Mouse (Mus musculus) forebrain, embryonic 16.5 days (tissue): ENCODE data around the gene Gaa. TPM values are rescaled to one million over a fixed set of nuclear protein-coding genes. Genes with fewer than 3 reads are reported as not detected.
"Not testable (repeated sequence)": the region's sequence is repeated elsewhere in the genome, so short reads cannot be mapped to it uniquely, and the experiment has no call there.

Source experiments
- ATAC-seq: fragments of 200-750 bp; cut with Nextera tagmentation; 2 replicates; pipeline ENCODE4 v1.8.0; 2017; ENCODE audit warnings: mild to moderate bottlenecking, moderate library complexity
- H3K27ac ChIP-seq: fragments of 300-500 bp; sonication (generic); 2 replicates; pipeline ENCODE4 v1.5.1; 2014; ENCODE audit warnings: low read length, control low read depth
- H3K27me3 ChIP-seq: fragments of 300-500 bp; sonication (generic); replicated peaks from 2 replicates; pipeline ENCODE4 v1.6.1; 2014; ENCODE audit warnings: low read length; ENCODE audit not compliant: control insufficient read depth, insufficient read depth
- H3K36me3 ChIP-seq: fragments of 300-500 bp; sonication (generic); 2 replicates; pipeline ENCODE4 v1.6.1; 2014; ENCODE audit not compliant: control insufficient read depth, insufficient read depth
- H3K4me1 ChIP-seq: fragments of 300-500 bp; sonication (generic); replicated peaks from 2 replicates; pipeline ENCODE4 v1.6.1; 2014; ENCODE audit warnings: low read length; ENCODE audit not compliant: control insufficient read depth, insufficient read depth
- H3K4me2 ChIP-seq: fragments of 300-500 bp; sonication (generic); 2 replicates; pipeline ENCODE4 v1.6.1; 2014; ENCODE audit warnings: mild to moderate bottlenecking, low read length, control low read depth
- H3K4me3 ChIP-seq: fragments of 300-500 bp; sonication (generic); replicated peaks from 2 replicates; pipeline ENCODE4 v1.5.1; 2014; ENCODE audit warnings: mild to moderate bottlenecking, low read length, control low read depth
- H3K9ac ChIP-seq: fragments of 300-500 bp; sonication (generic); replicated peaks from 2 replicates; pipeline ENCODE4 v1.6.1; 2014; ENCODE audit warnings: low read depth, low read length, control low read depth
- H3K9me3 ChIP-seq: fragments of 300-500 bp; sonication (generic); 2 replicates; pipeline ENCODE4 v1.6.1; 2016; ENCODE audit warnings: low read length; ENCODE audit not compliant: control insufficient read depth
- WGBS: fragments of 180-500 bp; shearing (Covaris S2); extraction: QIAGEN DNeasy Blood & Tissue Kit; methylation state at CpG from one replicate; pipeline ENCODE4 v1.1.7; 2014; 5-methylcytosine and 5-hydroxymethylcytosine counted together
- polyA plus RNA-seq: library from polyadenylated mRNA; unstranded; fragments of >200 nt; fragmentation: Nextera tagmentation; extraction: Ambion mirVana; gene quantifications from 2 replicates; pipeline ENCODE4 v1.2.1, GENCODE M21; 2015

The Gaa gene
- polyA plus RNA-seq, 1 experiment from 2014 or later, result 69.7 TPM

- Histone ChIP-seq H3K27ac (peak overlapping the region; percentile 78), H3K27me3 (no peaks in the 10 kb centered on the region), H3K9ac (peak overlapping the region; percentile 92), H3K4me2 (peak overlapping the region; percentile 100), H3K36me3 (no peaks in the 10 kb centered on the region), H3K9me3 (no peaks in the 10 kb centered on the region), H3K4me1 (peaks cover 45% of the 10 kb centered on the region), H3K4me3 (peak overlapping the region; percentile 74)
- peak; percentile 90 for ATAC-seq
- under 1% methylated on average over 34 of the region's 34 CpGs for WGBS
Measured at GRCm38 (mm10) chr11:119228846-119229626, 38.7 kb upstream of the Gaa start.

- no peak for ATAC-seq
- WGBS, result 99% methylated on average over 10 of the region's 10 CpGs
- no peak overlapping the region for H3K9ac ChIP-seq
- H3K4me1 ChIP-seq, result peaks cover 9% of the 10 kb centered on the region
- H3K4me2 ChIP-seq, result no peak overlapping the region
- no peak overlapping the region for H3K4me3 ChIP-seq
- no peaks in the 10 kb centered on the region for H3K27me3 ChIP-seq
- no peak overlapping the region for H3K27ac ChIP-seq
- H3K9me3 ChIP-seq, result no peaks in the 10 kb centered on the region
- H3K36me3 ChIP-seq, result no peaks in the 10 kb centered on the region
Measured at GRCm38 (mm10) chr11:119234770-119235169, 32.9 kb upstream of the Gaa start.

GRCm38 (mm10) chr11:119235596-119235995 is 32.1 kb upstream of the Gaa start:
- Histone ChIP-seq H3K4me2 (no peak overlapping the region), H3K27me3 (no peaks in the 10 kb centered on the region), H3K4me3 (no peak overlapping the region), H3K4me1 (peaks cover 4% of the 10 kb centered on the region; the same call in 1 of the 2 replicates), H3K36me3 (no peaks in the 10 kb centered on the region), H3K9me3 (no peaks in the 10 kb centered on the region), H3K9ac (no peak overlapping the region), H3K27ac (no peak overlapping the region)
- WGBS, result 89% methylated on average over 4 of the region's 4 CpGs
- ATAC-seq, result no peak

- Histone ChIP-seq H3K9ac (no peak overlapping the region), H3K4me1 (peaks cover 4% of the 10 kb centered on the region; the same call in 1 of the 2 replicates), H3K36me3 (no peaks in the 10 kb centered on the region), H3K9me3 (no peaks in the 10 kb centered on the region), H3K4me3 (no peak overlapping the region), H3K27me3 (no peaks in the 10 kb centered on the region), H3K4me2 (no peak overlapping the region), H3K27ac (no peak overlapping the region)
- ATAC-seq, result no peak
- 39% methylated on average over 8 of the region's 8 CpGs for WGBS
Measured at GRCm38 (mm10) chr11:119236354-119236753, 31.3 kb upstream of the Gaa start.

GRCm38 (mm10) chr11:119237007-119237406 is 30.7 kb upstream of the Gaa start:
- no peaks in the 10 kb centered on the region for H3K36me3 ChIP-seq
- no peaks in the 10 kb centered on the region for H3K9me3 ChIP-seq
- H3K4me1 ChIP-seq, result peaks cover 4% of the 10 kb centered on the region; the same call in 1 of the 2 replicates
- H3K4me2 ChIP-seq, result no peak overlapping the region
- H3K4me3 ChIP-seq, result no peak overlapping the region
- H3K27me3 ChIP-seq, result no peaks in the 10 kb centered on the region
- no peak for ATAC-seq
- H3K9ac ChIP-seq, result no peak overlapping the region
- no peak overlapping the region for H3K27ac ChIP-seq
- 55% methylated on average over 3 of the region's 3 CpGs for WGBS

- Histone ChIP-seq H3K27me3 (no peaks in the 10 kb centered on the region), H3K4me2 (peak overlapping the region; percentile 52), H3K9me3 (no peaks in the 10 kb centered on the region), H3K36me3 (no peaks in the 10 kb centered on the region), H3K4me1 (peaks cover 4% of the 10 kb centered on the region; the same call in 1 of the 2 replicates), H3K4me3 (peak overlapping the region; percentile 29), H3K9ac (peak overlapping the region; percentile 36; the same call in 1 of the 2 replicates), H3K27ac (no peak overlapping the region)
- ATAC-seq, result peak; percentile 60
- 31% methylated on average over 20 of the region's 20 CpGs for WGBS
Measured at GRCm38 (mm10) chr11:119237568-119238304, 30.0 kb upstream of the Gaa start.

GRCm38 (mm10) chr11:119238305-119238721 is 29.4 kb upstream of the Gaa start:
- 23% methylated on average over 11 of the region's 11 CpGs for WGBS
- Histone ChIP-seq H3K9ac (peak overlapping the region; percentile 22; the same call in 1 of the 2 replicates), H3K27ac (no peak overlapping the region)

GRCm38 (mm10) chr11:119239480-119239879 is 28.2 kb upstream of the Gaa start:
- Histone ChIP-seq H3K4me2 (no peak overlapping the region), H3K4me3 (no peak overlapping the region), H3K27me3 (no peaks in the 10 kb centered on the region), H3K9me3 (no peaks in the 10 kb centered on the region), H3K36me3 (no peaks in the 10 kb centered on the region), H3K27ac (no peak overlapping the region), H3K4me1 (peaks cover 4% of the 10 kb centered on the region; the same call in 1 of the 2 replicates), H3K9ac (no peak overlapping the region)
- WGBS, result 92% methylated on average over 12 of the region's 12 CpGs
- no peak for ATAC-seq

More at GRCm38 (mm10) chr11:119238305-119238721, 29.4 kb upstream of the Gaa start:
- Histone ChIP-seq H3K4me3 (peak overlapping the region; percentile 29), H3K4me2 (peak overlapping the region; percentile 52), H3K4me1 (peaks cover 4% of the 10 kb centered on the region; the same call in 1 of the 2 replicates), H3K36me3 (no peaks in the 10 kb centered on the region), H3K9me3 (no peaks in the 10 kb centered on the region), H3K27me3 (no peaks in the 10 kb centered on the region)
- peak; percentile 63 for ATAC-seq

GRCm38 (mm10) chr11:119245543-119245942 is 22.1 kb upstream of the Gaa start:
- not testable (repeated sequence) for H3K4me1 ChIP-seq, H3K9me3 ChIP-seq, H3K4me2 ChIP-seq, ATAC-seq, H3K9ac ChIP-seq, H3K27me3 ChIP-seq, H3K36me3 ChIP-seq, H3K4me3 ChIP-seq, H3K27ac ChIP-seq
- 92% methylated on average over 6 of the region's 6 CpGs for WGBS
